Mouse (Mus musculus) heart, embryonic 12.5 days (tissue): Measurements from ENCODE around the gene Pde6h. TPM values are rescaled to one million over a fixed set of nuclear protein-coding genes. Genes with fewer than 3 reads are reported as not detected.

Experiments
- ATAC-seq: fragments of 200-750 bp; cut with Nextera tagmentation; 2 replicates; pipeline ENCODE4 v1.8.0; 2017; ENCODE audit warnings: moderate TSS enrichment, moderate library complexity; ENCODE audit not compliant: insufficient number of reproducible peaks, low FRiP score
- H3K27ac ChIP-seq: fragments of 300-500 bp; sonication (generic); 2 replicates; pipeline ENCODE4 v1.5.1; 2016; ENCODE audit warnings: mild to moderate bottlenecking, moderate library complexity; ENCODE audit not compliant: poor library complexity, severe bottlenecking
- H3K27me3 ChIP-seq: fragments of 300-500 bp; sonication (generic); replicated peaks from 2 replicates; pipeline ENCODE4 v1.6.1; 2016; ENCODE audit warnings: mild to moderate bottlenecking, moderate library complexity
- H3K36me3 ChIP-seq: fragments of 300-500 bp; sonication (generic); 2 replicates; pipeline ENCODE4 v1.6.1; 2016; ENCODE audit warnings: mild to moderate bottlenecking, moderate library complexity
- H3K4me1 ChIP-seq: fragments of 300-500 bp; sonication (generic); replicated peaks from 2 replicates; pipeline ENCODE4 v1.6.1; 2016; ENCODE audit warnings: mild to moderate bottlenecking
- H3K4me2 ChIP-seq: fragments of 300-500 bp; sonication (generic); 2 replicates; pipeline ENCODE4 v1.6.1; 2016; ENCODE audit warnings: mild to moderate bottlenecking, moderate library complexity
- H3K4me3 ChIP-seq: fragments of 300-500 bp; sonication (generic); 2 replicates; pipeline ENCODE4 v1.5.1; 2016; ENCODE audit warnings: mild to moderate bottlenecking
- H3K9ac ChIP-seq: fragments of 300-500 bp; sonication (generic); 2 replicates; pipeline ENCODE4 v1.6.1; 2016; ENCODE audit warnings: mild to moderate bottlenecking, moderate library complexity
- H3K9me3 ChIP-seq: fragments of 300-500 bp; sonication (generic); replicated peaks from 2 replicates; pipeline ENCODE4 v1.6.1; 2016; ENCODE audit warnings: mild to moderate bottlenecking, moderate library complexity
- WGBS: fragments of 180-500 bp; shearing (Covaris S2); methylation state at CpG from one replicate; pipeline ENCODE4 v1.1.7; 2016; 5-methylcytosine and 5-hydroxymethylcytosine counted together
- polyA plus RNA-seq: library from polyadenylated mRNA; unstranded; fragments of >200 nt; fragmentation: Nextera tagmentation; extraction: Ambion mirVana; gene quantifications from 2 replicates; pipeline ENCODE4 v1.2.1, GENCODE M21; 2016

Pde6h gene
- polyA plus RNA-seq, 1 experiment from 2014 or later = 0.22 TPM

- H3K9ac ChIP-seq = no peak overlapping the region
- H3K27me3 ChIP-seq = no peaks in the 10 kb centered on the region
- H3K36me3 ChIP-seq = peaks cover 36% of the 10 kb centered on the region
- no peak for ATAC-seq
- no peaks in the 10 kb centered on the region for H3K9me3 ChIP-seq
- H3K4me1 ChIP-seq = peaks cover 13% of the 10 kb centered on the region
- no peak overlapping the region for H3K27ac ChIP-seq
- H3K4me3 ChIP-seq = no peak overlapping the region
- H3K4me2 ChIP-seq = no peak overlapping the region
- WGBS = 64% methylated on average over 8 of the region's 8 CpGs
Observed at GRCm38 (mm10) chr6:136925049-136925448, 1.4 kb downstream of the Pde6h start.

GRCm38 (mm10) chr6:136927626-136928025 is 4.0 kb downstream of the Pde6h start:
- Histone ChIP-seq H3K4me3 (no peak overlapping the region), H3K27ac (no peak overlapping the region), H3K36me3 (peaks cover 40% of the 10 kb centered on the region), H3K9ac (no peak overlapping the region), H3K9me3 (no peaks in the 10 kb centered on the region), H3K27me3 (no peaks in the 10 kb centered on the region), H3K4me2 (no peak overlapping the region), H3K4me1 (peaks cover 15% of the 10 kb centered on the region)
- 94% methylated on average over 1 of the region's 1 CpGs for WGBS
- ATAC-seq = no peak

- WGBS = 2% methylated on average over 12 of the region's 12 CpGs
- peak overlapping the region; percentile 39 for H3K4me3 ChIP-seq
- no peaks in the 10 kb centered on the region for H3K9me3 ChIP-seq
- no peaks in the 10 kb centered on the region for H3K27me3 ChIP-seq
- peaks cover 28% of the 10 kb centered on the region for H3K36me3 ChIP-seq
- peak; percentile 92 for ATAC-seq
- H3K4me1 ChIP-seq = peaks cover 24% of the 10 kb centered on the region
- H3K9ac ChIP-seq = peak overlapping the region; percentile 63; the same call in 1 of the 2 replicates
- H3K27ac ChIP-seq = peak overlapping the region; percentile 82
- peak overlapping the region; percentile 59 for H3K4me2 ChIP-seq
Observed at GRCm38 (mm10) chr6:136930677-136931076, 7.0 kb downstream of the Pde6h start.

GRCm38 (mm10) chr6:136931246-136931645 is 7.6 kb downstream of the Pde6h start:
- ATAC-seq = no peak
- Histone ChIP-seq H3K36me3 (peaks cover 23% of the 10 kb centered on the region), H3K4me1 (peaks cover 24% of the 10 kb centered on the region), H3K4me2 (no peak overlapping the region), H3K27me3 (no peaks in the 10 kb centered on the region), H3K9me3 (no peaks in the 10 kb centered on the region), H3K9ac (0 out of 2 replicates have a peak overlapping the region, but pooled peaks have one; percentile 1), H3K27ac (peak overlapping the region; percentile 82), H3K4me3 (no peak overlapping the region)
- 73% methylated on average over 13 of the region's 13 CpGs for WGBS

GRCm38 (mm10) chr6:136934068-136934467 is 10.4 kb downstream of the Pde6h start:
- no peaks in the 10 kb centered on the region for H3K27me3 ChIP-seq

GRCm38 (mm10) chr6:136935233-136935632 is 11.6 kb downstream of the Pde6h start:
- Histone ChIP-seq H3K27me3 (no peaks in the 10 kb centered on the region), H3K9me3 (no peaks in the 10 kb centered on the region), H3K27ac (no peak overlapping the region), H3K36me3 (peaks cover 11% of the 10 kb centered on the region), H3K4me3 (no peak overlapping the region), H3K4me1 (peaks cover 43% of the 10 kb centered on the region), H3K4me2 (no peak overlapping the region), H3K9ac (no peak overlapping the region)
- 58% methylated on average over 3 of the region's 3 CpGs for WGBS
- ATAC-seq = no peak

More at GRCm38 (mm10) chr6:136934068-136934467, 10.4 kb downstream of the Pde6h start:
- H3K4me3 ChIP-seq = no peak overlapping the region
- no peak overlapping the region for H3K9ac ChIP-seq
- no peak overlapping the region for H3K4me2 ChIP-seq
- H3K27ac ChIP-seq = no peak overlapping the region
- peaks cover 13% of the 10 kb centered on the region for H3K36me3 ChIP-seq
- H3K9me3 ChIP-seq = no peaks in the 10 kb centered on the region
- 76% methylated on average over 7 of the region's 7 CpGs for WGBS
- no peak for ATAC-seq
- H3K4me1 ChIP-seq = peaks cover 33% of the 10 kb centered on the region

GRCm38 (mm10) chr6:136936361-136936760 is 12.7 kb downstream of the Pde6h start:
- 82% methylated on average over 9 of the region's 9 CpGs for WGBS
- peaks cover 11% of the 10 kb centered on the region for H3K36me3 ChIP-seq
- H3K4me2 ChIP-seq = no peak overlapping the region
- H3K27ac ChIP-seq = no peak overlapping the region
- peaks cover 43% of the 10 kb centered on the region for H3K4me1 ChIP-seq
- no peaks in the 10 kb centered on the region for H3K9me3 ChIP-seq
- H3K9ac ChIP-seq = no peak overlapping the region
- H3K4me3 ChIP-seq = no peak overlapping the region
- no peaks in the 10 kb centered on the region for H3K27me3 ChIP-seq
- ATAC-seq = no peak

- H3K4me2 ChIP-seq = no peak overlapping the region
- no peak for ATAC-seq
- H3K27ac ChIP-seq = no peak overlapping the region
- peaks cover 9% of the 10 kb centered on the region for H3K36me3 ChIP-seq
- WGBS = 83% methylated on average over 3 of the region's 3 CpGs
- H3K27me3 ChIP-seq = no peaks in the 10 kb centered on the region
- peaks cover 44% of the 10 kb centered on the region for H3K4me1 ChIP-seq
- no peaks in the 10 kb centered on the region for H3K9me3 ChIP-seq
- no peak overlapping the region for H3K4me3 ChIP-seq
- no peak overlapping the region for H3K9ac ChIP-seq
Observed at GRCm38 (mm10) chr6:136937117-136937516, 13.5 kb downstream of the Pde6h start.

- H3K4me3 ChIP-seq = no peak overlapping the region
- peak overlapping the region; percentile 36 for H3K4me2 ChIP-seq
- H3K9ac ChIP-seq = peak overlapping the region; percentile 53; the same call in 1 of the 2 replicates
- H3K4me1 ChIP-seq = peaks cover 53% of the 10 kb centered on the region
- H3K27me3 ChIP-seq = no peaks in the 10 kb centered on the region
- H3K9me3 ChIP-seq = no peaks in the 10 kb centered on the region
- H3K36me3 ChIP-seq = no peaks in the 10 kb centered on the region
- peak overlapping the region; percentile 91 for H3K27ac ChIP-seq
- ATAC-seq = 0 out of 2 replicates have a peak, but pooled peaks have one; percentile 13
- WGBS = 59% methylated on average over 18 of the region's 18 CpGs
Observed at GRCm38 (mm10) chr6:136938331-136939126, 14.9 kb downstream of the Pde6h start.

GRCm38 (mm10) chr6:136939326-136940187 is 15.9 kb downstream of the Pde6h start:
- Histone ChIP-seq H3K9me3 (no peaks in the 10 kb centered on the region), H3K9ac (no peak overlapping the region), H3K4me3 (0 out of 2 replicates have a peak overlapping the region, but pooled peaks have one; percentile 32), H3K27me3 (no peaks in the 10 kb centered on the region), H3K4me2 (peak overlapping the region; percentile 57), H3K4me1 (peaks cover 55% of the 10 kb centered on the region), H3K36me3 (no peaks in the 10 kb centered on the region), H3K27ac (peak overlapping the region; percentile 91)
- WGBS = 45% methylated on average over 14 of the region's 14 CpGs
- ATAC-seq = no peak
